Mouse (Mus musculus) erythroid progenitor cell, adult 5-6 weeks (primary cell): ENCODE results near the gene Fshr. TPM values are rescaled to one million over a fixed set of nuclear protein-coding genes. Genes with fewer than 3 reads are reported as not detected.
"Not testable (repeated sequence)": the region's sequence is repeated elsewhere in the genome, so short reads cannot be mapped to it uniquely, and the experiment has no call there.

ENCODE experiments used
- ATAC-seq: replicated peaks from 2 replicates; pipeline ENCODE4 v1.8.0; 2016; ENCODE audit warnings: moderate number of reproducible peaks, mild to moderate bottlenecking, moderate TSS enrichment, inconsistent platforms; ENCODE audit not compliant: poor library complexity, low FRiP score, severe bottlenecking
- total RNA-seq, 2 experiments: library from RNA; stranded (forward) in 1 of 2; stranded (reverse) in 1 of 2; fragments of 150-400 nt in 1 of 2; fragments of 186-747, 209-891 nt in 1 of 2; gene quantifications; 2 replicates each; pipeline versions ENCODE4 v1.2.3 to v1.2.4; 2015 to 2017; ENCODE audit warnings: low replicate concordance in 2 of 2

Fshr gene
- total RNA-seq (2015; ENCODE audit: low replicate concordance) (not detected in 2 replicates), total RNA-seq (2017; ENCODE audit: low replicate concordance) (not detected in 2 replicates)

DNA sequence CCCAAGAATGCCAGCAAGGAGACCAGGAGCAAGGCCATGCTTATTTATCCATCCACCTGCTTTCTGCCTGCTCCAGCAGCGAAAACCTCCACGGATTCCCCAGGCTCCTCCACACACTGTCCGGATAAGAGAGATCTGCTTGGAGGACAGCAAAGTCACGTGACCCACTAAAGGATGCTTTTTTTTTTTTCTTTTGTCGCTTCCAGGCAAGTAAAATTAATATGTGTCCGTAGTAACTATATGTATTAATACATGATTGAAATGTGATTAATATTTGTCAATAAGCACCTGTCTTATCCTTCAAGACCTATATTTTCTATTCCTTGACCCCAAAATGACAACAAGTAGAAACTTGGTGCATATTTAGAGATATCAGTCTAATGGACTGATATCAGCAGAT lies at the start of gene Fshr:
Gene Fshr (minus strand): TSS at position 101 of the 400 bp plus-strand sequence.
- ATAC-seq = no peak

DNA sequence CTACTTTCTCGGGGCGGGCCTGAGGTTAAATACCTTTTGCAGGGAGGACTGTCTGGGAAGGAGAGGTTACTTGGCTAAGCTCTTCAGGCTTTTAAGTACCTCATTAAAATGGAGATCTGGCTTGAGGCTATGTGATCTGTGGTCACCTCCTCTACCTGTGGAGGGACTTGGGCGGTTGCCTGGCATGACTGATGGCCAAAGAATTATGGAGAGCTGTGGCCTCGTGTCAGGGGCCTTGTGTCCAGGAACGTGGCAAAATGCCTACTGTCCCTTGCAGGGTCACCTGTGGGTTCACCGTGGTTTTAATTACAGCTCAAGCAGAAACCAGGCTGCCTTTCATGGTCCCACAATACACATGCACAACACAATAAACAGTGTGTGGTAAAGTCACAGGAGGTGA lies 1.7 kb upstream of the Fshr start:
- no peak for ATAC-seq

DNA sequence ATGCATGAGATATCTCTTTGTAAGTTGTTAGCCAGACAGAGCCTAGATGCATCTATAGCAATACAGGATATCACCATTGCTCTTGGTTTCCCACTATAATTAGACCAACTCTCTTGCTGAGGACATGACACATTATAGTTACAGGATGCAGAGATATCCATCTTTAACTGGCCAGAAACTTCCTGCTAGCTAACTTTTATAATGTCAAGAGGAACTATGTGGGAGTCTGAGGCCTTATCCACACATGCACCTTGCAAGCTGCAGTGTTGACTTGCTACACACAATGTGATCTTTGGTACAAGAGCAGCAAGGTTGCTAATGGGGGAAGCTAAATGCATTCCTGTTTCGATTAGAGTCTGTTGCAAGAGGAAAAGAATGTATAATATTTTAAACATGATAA lies 26.9 kb downstream of the Fshr start:
- no peak for ATAC-seq

DNA sequence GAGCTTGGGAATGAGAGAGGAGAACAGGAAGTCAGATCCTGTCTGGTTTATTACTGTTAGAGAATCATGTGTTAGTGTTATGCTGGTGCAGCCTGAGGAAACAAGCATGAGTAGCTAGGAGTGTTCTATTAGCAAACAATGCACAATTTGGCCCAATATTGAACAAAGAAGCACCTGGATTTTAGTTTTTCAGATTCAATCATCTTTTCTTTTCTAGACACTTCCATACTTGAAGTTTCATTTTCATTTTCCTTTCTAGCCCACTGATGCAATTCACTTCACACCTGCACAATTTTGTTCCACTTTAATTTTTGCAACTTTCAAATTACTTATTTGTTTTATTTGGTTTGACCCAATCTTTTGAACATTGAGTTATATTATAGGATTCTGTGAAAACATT lies 35.7 kb downstream of the Fshr start:
- no peak for ATAC-seq

DNA sequence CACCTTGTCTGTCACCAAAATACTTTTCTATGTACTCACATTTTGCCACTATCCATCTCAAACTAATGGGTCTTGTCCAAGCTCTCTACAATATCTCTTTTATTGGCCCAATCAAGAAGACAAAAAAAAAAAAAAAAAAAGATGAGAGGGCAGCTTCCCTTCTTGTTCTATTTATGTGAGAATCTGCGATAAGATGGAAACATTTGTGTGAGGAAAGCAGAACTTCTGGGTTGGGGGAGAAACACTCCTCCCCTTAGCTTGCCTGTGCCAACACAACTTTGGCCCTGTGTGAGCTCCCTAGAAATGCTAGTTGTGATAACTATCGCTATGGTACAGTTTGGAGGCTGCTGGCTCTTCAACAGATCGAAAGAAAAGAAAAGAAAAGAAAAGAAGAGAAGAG lies 38.0 kb downstream of the Fshr start:
- no peak for ATAC-seq

DNA sequence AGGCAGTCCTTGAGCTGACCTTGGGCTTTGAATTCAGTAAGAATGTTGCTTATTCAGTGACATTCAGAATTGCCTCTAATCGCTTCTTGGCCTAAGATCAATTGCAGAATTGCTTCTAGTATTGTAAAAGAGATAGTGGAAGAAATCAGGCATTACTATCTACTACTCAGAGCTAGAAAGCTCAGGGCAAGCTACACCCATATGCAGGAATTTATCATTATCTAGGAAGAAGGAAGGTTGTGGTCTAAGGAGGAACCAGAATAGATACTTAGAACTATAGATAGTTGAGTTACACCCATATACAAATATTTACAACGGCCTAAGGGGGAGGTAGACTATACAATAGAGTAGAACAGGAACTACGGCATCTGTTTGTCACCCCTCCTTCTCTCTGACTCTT lies 41.1 kb downstream of the Fshr start:
- not testable (repeated sequence) for ATAC-seq

DNA sequence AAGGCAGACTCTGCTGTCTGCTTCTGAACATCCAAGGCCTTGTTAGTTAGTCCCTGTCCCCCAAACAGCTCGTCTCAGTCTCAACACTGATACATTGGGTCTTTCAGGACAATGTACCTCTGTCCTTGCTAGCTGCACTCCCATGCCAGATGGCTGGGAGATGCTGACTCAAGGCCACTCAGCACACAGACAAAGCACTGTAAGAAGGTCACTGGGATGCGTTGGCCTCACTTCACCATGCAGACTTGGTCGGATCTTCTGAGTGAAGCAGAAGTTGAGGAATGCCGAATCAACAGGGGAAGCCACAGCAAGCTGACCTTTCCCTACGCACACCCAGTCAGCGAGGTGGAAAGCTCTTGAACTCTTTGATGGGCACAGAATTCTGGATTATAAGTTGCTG lies 55.7 kb downstream of the Fshr start:
- ATAC-seq = no peak

DNA sequence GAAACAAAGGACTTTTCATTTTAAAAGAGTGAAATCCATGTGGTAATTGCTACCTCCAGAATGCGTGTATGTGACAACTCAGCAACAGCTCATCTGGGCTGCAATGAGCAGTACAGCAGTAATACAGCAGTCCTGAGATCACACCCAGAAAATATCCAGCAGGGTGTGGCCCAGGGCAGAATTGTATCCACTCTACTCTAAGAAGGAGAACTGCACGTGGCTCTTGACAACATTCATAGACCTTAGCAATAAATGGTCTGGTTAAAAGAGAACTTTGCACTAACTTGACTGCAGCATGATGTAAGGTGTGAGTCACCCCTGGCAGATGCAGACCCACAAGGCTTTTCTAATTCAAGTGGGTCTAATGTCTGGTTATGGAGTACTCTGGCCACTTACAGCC lies 80.5 kb downstream of the Fshr start:
- ATAC-seq = no peak

GRCm38 (mm10) chr17:89119250-89119649 lies 81.2 kb downstream of the Fshr start:
- ATAC-seq = no peak

DNA sequence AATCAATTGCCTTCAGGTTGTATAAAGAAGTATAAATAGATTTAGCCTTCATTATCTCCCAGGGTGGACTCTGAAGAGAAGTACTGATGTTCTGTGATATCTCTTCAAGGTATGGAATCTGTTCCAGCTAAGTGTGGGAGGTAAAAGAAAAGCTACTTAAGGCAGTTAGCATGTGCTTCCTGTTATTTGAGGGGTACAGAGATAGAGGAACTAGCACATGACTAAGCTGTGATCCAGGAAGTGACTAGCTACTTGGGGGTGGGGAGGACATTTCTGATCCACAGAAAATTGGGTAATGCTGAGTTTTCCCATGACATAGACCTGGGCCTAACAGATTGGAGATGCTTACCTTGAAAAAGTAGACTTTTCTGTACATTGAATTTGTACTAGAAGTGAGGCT lies 86.5 kb downstream of the Fshr start:
- ATAC-seq = no peak

DNA sequence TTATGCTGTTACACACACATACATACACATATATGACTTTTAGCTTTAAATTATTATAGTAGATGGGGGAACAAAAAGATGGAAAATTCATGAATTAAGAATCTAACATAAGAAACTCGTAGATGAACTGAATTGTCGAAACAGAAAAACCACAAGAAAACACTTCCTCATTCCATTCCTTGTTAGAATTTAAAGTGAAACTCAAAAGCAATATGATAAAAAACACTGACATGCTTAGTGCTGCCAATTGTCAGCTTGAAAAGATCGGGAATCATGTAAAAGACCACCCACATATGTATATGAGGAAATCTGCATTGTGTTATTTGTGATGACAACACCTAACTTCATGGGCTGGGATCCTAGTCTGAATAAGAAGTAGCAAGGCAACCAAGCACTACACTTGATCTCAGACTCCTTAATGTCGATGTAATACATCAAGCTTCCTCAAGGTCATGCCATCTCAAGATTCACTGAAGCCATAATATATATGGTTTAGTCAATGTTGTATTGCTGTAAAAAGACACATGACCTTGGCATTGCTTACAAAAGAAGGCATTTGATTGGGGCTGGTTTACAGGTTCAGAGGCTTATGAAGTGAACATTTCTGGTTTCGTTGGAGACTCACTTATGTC lies 99.6 kb downstream of the Fshr start:
- ATAC-seq = no peak

- ATAC-seq = not testable (repeated sequence)
Measured at GRCm38 (mm10) chr17:89099733-89100132, 100.7 kb downstream of the Fshr start.

DNA sequence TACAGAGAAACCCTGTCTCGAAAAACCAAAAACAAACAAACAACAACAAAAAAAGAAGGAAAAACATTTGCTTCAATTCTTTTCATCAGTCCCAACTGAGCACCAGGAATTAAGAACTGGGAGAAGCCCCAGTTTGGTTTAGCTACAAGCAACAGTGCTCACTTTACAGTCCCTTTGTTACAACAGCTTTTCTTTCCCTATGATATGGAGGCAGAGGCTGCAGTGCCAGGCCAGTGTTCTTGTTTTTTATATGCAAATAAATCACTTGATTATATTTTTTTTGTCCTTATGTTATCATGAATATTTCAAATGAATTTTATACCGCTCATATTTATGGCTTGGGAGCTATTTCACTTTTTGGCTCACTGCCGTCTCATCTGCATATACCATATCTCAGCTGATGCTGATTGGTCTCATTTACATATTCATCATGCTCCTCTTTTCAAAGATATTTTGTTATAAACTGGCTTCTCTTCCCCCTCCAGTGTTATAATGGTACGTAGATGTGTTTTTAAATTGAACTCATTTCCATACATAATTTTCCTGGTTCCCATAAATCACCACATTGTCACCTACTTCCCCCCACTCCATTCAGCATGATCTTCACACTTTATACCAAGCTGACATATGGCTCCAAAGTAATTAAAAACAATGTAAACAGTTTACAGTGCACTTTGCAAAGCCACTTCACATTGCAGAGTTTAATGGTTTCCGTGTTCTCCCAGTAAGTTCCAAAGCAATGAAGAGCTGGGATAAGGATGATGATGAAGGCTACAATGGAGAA lies 110.6 kb downstream of the Fshr start:
- ATAC-seq = no peak

GRCm38 (mm10) chr17:89082897-89083296 lies 117.6 kb downstream of the Fshr start:
- ATAC-seq = no peak

DNA sequence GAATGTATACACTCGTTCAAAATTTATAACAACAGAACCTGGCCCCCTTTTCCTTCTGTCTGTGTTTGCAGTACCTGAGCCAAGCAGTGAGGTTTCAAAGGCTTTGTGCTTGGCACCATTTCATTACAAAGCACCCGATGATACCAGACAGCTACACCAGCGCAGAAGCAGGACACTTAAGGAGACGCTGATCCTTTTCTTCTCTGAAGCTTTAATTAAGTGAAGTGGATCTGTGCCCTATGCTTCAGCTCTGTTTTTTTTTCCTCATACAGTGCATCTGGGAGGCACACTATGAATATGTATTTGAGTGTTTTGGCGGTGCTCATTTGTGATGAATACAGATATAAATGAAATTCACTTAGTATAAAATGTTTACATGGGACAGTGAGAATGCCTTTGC lies 120.8 kb downstream of the Fshr start:
- ATAC-seq = no peak

GRCm38 (mm10) chr17:89064327-89065095 lies 136.0 kb downstream of the Fshr start:
- ATAC-seq = no peak

- no peak for ATAC-seq
Measured at GRCm38 (mm10) chr17:89062348-89062949, 138.0 kb downstream of the Fshr start.

DNA sequence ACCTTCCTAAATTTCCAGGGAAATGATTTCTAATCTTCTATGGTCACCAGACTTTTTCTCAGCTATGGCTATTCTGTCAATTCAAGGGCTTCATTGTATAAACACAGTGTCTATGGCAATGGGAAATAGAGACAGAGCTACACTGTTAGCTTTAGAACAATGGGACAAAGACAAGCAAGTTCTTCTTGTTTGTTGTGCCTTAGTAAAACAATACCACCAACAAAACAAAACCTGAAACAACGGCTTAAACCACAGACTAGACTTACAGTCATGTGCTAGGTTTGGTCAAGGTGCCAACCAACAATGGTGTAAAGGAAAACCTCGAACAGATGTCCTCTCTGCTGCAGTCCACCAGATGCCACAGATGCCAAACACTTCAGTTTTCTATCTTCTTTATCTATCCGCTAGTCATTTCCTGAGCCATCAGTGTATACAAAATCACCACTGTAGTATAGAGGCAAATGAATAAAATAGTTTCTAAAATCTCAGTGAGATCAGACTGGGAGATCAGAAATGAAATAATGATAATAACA lies 149.4 kb downstream of the Fshr start:
- no peak for ATAC-seq

GRCm38 (mm10) chr17:89049071-89049470 lies 151.4 kb downstream of the Fshr start:
- ATAC-seq = no peak

GRCm38 (mm10) chr17:89046016-89046415 lies 154.5 kb downstream of the Fshr start:
- ATAC-seq = no peak
